Mouse (Mus musculus) erythroblast, adult 5-6 weeks (primary cell): ENCODE data around the gene Pde1a. TPM values are rescaled to one million over a fixed set of nuclear protein-coding genes. Genes with fewer than 3 reads are reported as not detected.
A peak's percentile ranks its signal among the peaks of the same experiment; 100 is the strongest.

Experiments used
- ATAC-seq: replicated peaks from 2 replicates; pipeline ENCODE4 v1.8.0; 2016; ENCODE audit warnings: moderate number of reproducible peaks, mild to moderate bottlenecking, moderate TSS enrichment, inconsistent platforms; ENCODE audit not compliant: poor library complexity, low FRiP score, severe bottlenecking
- total RNA-seq, 2 experiments: library from RNA; stranded (forward) in 1 of 2; stranded (reverse) in 1 of 2; fragments of 150-400 nt in 1 of 2; fragments of 200-764, 138-1000 nt in 1 of 2; gene quantifications; 2 replicates each; pipeline versions ENCODE4 v1.2.3 to v1.2.4; 2015 to 2017; ENCODE audit warnings: low replicate concordance in 2 of 2

Pde1a gene
- total RNA-seq, 2 experiments from 2014 or later = not detected

DNA sequence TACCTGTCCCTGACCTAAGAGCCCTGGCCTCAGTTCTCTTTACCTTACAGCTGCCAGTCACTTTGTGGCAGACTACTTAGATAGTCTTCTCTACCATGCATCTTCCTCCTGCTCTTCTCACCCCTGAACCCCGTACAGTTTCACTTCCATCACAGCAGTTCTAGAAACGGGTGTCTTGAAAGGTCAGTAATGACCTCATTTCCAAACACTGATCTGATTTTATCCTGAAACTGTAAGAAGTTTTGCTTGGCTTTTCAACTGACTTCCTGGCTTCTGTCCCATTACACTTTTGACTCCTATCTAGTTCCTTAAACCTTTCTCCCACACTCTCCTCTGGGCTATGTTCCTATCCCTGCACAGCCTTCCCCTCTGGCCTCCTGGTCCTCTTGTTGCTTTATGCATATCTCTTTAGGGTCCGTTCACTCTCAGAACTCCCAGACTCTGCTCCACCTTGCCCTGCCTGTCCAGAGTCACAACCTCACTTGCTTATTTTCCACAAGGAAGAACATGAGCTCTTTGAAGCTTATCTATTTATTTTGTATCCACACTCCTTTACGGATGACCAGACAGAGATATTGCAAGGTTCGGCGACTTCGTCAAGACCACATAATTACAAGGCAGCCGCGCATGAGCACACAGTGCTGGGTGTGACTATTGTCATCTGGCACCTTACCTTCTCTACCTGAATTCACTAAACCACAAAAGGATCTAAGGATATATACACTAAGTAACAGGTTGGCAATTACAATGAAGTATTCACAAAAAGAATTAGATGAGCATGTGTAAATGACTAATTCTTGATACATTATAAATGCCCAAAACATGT is 162.4 kb downstream of the Pde1a start:
- ATAC-seq = no peak

GRCm38 (mm10) chr2:79966086-79966485 is 163.2 kb downstream of the Pde1a start:
- no peak for ATAC-seq

DNA sequence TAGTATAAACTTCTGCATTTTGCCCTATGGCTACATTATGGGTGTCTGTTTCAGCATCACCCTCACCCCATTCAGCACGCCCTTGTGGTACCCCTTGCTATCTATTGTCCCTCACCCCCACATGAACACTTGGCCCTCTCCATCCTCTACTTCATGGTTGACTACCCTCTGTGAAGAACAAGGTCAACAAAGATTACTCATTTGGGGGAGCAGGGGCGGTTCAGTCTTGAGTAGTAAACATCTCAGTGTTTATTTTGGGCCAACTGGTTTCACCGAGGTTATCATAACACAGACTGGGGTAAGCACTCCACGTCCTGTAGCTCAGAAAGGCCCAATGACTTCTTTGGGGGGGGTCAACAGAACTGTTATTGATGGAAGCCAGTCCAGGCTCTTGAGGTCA is 164.3 kb downstream of the Pde1a start:
- ATAC-seq = no peak

GRCm38 (mm10) chr2:79961421-79961820 is 167.8 kb downstream of the Pde1a start:
- no peak for ATAC-seq

GRCm38 (mm10) chr2:79957659-79958340 is 171.5 kb downstream of the Pde1a start:
- ATAC-seq = no peak

DNA sequence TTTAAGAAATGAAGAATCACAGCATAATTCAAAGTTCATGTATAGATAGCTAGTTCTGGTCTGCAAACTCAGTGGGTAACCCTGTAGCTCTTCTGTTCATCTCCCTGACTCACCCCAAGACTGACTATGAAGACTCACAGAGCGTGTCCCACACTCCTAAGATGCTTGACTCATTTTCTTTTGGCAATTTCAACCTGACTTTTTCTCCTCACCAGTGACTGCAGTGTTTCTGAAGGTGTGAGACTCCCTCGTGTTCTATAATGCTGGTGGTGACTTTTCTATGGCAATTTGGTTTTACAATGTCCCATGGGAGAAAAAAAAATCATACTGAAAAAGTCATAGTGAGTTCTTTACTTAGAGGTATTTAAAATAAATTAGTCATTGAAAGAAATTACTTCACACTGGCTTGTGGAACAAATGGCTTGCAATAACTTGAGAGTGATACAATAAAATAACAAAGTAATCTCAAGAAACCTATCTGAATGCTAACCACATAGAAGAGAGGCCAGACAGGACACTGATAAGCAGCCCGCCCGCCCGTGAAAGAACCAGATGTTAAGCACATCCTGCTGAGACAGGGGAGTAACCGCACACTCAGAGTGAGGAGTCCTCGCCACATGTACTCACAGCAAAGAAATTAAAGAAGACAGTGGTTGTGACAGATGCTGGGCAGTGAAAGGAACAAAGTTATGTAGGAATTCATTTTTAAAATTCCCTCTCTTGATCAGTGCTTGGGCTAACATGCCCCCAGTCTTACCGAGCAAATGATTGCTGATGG is 183.2 kb downstream of the Pde1a start:
- no peak for ATAC-seq

- ATAC-seq = no peak
These were observed 194.6 kb downstream of the Pde1a start for GRCm38 (mm10) chr2:79934660-79935059.

DNA sequence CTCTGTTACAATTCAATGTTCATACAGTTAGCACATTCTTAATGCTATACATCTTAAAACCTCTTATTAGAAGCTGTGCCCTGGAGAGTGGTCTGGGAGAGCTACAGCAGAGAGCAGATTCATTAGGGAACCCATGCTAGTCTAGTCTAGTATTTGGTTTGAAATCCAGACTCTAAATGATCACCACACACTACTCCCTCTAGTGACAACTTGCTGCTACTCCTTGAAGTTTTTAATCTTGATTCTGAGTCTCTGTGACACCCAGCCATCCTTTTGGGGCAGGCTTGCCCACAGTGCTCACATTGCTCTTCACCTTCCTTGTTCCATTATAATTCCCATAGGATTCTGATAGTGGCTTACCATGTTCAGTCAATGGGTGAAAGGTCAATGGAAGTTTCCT is 206.9 kb downstream of the Pde1a start:
- no peak for ATAC-seq

DNA sequence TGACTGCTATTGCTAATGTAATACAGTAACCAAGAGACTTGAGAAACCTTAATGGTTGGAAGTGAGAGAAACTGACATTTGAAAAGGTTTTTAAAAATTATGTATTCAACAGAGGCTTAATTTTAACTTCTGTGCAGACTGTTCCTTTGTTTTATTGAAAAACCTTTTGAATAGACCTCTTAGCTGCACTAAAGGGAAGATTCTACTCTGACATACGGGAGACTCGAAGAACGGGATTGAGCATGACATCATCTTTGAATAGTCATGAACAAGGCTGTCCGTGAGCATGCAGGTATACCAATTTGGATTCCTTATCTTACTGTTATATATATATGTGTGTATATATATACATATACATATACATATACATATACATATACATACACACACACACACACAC is 207.9 kb downstream of the Pde1a start:
- ATAC-seq = no peak

DNA sequence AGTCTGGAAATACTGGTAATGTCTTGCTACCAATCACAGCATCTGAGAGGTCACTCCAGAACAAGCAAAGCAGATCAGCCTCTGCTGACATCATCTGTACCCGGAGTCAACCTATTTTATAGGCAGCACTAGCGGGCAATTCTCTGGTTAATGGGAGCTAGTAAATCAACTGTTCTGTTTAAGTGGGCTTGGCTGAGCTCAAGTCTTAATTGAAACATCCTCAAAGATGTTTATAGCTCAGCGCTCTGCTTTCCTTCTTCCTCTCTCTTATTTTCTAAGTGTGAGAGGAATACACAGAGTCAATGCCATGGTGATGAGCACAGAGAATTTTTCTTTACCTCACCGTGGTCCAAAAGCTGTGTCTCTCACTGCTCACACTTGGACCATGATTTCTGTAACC is 208.8 kb downstream of the Pde1a start:
- ATAC-seq = no peak

DNA sequence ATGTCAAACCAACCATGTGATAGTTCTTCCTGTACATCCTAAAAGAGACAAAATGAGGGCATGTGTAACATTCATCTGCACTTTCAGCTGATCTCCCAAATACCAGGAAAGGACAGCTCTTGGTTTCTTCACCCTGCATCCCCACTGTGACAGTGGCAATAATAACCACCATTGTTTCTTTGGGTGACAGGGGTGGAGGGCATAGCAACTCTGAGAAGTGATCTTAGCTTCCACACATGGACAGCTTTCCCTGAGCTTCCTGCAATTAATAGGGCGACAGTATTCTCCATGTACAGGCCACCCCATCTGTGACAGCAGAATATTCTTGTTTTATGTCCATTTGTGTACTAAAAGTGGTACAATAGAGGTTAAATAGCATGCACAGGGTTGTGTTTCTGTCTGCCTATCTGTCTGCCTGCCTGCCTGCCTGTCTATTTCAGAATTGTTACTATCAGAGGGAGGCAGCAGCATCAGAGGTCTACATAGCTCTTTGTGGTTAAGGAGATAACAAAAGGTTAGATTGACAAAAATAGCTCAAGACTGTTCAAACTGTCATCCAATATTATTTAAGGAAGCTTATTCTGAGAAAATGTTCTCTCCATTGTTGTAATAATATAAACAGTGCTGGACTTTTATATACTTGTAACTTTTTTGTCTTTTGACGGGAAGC is 227.3 kb downstream of the Pde1a start:
- no peak for ATAC-seq

GRCm38 (mm10) chr2:79898522-79898921 is 230.7 kb downstream of the Pde1a start:
- ATAC-seq = no peak

DNA sequence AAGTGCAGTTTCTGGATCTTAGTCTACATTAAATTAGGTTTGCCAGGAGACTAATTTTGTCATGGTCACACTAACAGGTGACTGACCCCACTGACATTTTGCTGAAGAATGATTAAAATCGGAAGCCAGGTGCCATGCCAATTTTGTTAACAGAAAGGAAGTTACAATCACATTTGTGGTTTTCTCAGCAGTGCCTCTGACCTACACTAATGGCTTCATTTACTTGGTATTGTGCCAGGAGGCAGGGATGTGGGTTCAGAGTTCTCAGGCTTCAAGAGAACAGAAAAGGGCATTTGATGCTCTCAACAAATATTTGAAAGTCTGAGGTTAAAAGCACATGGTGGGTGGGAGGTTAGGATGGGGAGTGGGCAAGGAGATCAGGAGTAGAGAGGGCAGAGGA is 236.4 kb downstream of the Pde1a start:
- ATAC-seq = no peak

DNA sequence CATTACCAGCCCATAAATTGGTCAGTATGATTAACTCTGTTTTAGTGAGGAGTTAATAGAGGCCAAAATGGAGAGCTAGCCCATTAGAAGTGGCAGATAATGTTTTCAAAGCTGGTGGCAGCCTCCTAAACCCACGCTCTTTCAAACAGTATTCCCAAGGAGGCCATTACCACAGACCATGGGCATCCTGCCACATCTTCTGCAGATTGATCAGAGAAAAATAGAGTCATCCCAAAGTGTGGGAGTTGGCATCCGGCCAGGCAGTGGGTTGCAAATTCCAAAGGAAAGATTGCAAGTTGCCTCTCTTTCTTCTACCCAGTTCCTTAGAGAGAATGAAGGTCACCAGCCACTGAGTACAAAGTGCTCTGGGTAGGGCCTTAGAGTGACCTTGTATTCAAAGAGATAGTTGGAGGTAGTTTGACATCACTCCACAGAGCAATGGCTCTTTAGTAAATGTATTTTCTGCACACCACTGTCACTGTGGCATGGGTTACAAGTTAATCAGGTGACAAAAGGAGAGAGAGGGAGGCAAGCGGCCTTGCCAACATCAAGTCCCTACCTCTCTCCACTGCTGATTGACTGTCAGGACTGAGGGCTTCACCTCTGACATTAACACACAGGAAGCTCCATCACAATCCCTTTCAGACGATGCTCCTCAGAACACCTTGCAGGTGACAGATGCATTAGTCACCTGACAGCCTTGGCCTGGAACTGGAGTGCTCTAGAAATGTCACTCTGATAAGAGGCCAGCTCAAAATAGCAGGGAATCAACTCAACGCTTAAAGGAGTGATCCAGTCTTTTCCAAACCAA is 237.3 kb downstream of the Pde1a start:
- ATAC-seq = no peak

DNA sequence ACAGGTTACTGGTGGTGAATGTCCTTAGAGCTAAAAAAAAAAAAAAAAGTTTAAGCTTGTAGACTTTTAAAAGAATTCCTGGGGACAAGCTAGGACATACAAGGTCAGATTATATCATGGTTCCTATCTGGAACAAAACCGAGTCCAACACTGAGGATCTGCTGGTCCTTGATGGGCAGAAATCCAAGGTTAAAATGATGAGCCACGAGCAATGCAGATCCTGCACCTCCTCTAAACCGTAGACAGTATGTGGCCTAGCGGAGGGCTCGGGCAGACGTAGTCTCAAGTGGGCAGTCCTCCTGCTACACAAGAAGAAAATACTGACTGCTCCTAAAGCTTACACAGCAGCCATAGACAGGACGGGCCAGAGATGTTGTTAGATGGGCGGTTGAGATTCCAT is 238.5 kb downstream of the Pde1a start:
- no peak for ATAC-seq

DNA sequence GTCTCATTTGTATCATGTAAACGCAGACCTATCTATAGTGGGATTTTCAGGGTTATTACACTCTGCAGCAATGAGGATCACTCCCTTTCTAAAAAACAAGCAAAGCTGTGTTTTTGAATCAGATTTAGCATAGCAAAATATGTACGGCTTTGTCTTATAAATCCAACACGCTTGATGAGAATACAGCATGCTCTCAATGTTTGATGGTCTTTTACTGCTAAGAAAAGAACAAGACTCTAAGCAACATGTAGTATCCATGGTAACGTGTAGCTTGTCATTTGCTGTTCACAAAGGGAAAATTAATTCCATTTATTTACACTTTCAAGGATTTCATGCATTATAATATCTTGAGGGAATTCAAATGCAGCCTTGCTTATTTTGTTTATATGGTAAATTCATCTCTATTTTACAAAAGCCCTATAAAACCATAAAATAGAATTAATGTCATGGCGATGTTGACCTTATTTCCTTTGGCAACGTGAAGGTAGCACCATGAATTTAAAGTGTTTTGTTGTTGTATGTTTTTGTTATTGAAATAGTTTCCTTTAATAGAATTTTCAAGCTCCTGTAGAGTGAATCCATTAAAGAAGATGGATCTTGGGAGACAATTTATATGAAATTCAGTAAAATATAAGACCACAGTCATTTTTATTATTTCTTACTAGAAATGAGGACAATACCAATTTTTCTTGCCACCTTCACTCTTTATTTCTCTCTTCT is 245.5 kb downstream of the Pde1a start:
- no peak for ATAC-seq

GRCm38 (mm10) chr2:79883210-79883609 is 246.0 kb downstream of the Pde1a start:
- no peak for ATAC-seq

DNA sequence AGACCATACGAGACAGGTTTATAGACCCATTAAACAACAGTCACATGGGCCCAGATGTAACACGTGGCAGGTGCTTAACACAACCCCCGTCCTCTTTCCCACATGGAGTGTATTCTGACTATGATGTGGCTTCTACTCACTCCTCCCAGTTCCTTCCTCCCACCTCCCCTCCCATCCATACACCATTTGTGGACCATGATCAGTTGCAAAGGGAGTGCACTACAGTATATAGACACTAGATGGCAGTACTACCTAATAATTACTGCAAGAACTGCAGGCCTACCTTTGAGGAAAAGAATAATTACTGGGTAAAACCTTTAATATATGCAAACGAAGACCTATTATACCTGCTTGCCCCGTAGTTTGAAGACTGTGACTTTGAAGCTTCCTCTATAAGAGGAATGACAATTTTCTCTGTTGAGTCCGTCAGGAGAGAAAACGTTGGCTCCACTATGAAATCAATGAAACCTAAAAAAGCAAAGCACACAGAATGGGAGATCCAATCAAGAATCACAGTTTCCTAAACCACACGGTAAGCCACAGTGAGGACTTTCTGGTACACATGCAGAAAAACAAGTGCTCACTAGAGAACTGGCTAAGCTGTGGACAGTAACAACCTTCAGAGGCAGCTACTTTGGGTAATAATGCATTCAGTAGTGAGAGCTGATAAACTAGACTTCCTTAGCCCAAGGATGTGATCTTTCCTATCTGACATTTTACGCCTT is 263.8 kb downstream of the Pde1a start:
- ATAC-seq = peak; percentile 60
